Mouse (Mus musculus): ENCODE results near the gene Rtn1. TPM values are rescaled to one million over a fixed set of nuclear protein-coding genes. Genes with fewer than 3 reads are reported as not detected.

Rtn1 gene
- total RNA-seq, 2 experiments from 2014 or later = not detected

GRCm38 (mm10) chr12:72237251-72237650, 171.6 kb downstream of the Rtn1 start:
- no peak for ATAC-seq (replicated peaks; ENCODE audit: low FRiP score, low TSS enrichment, poor library complexity, severe bottlenecking)

- ATAC-seq (replicated peaks; ENCODE audit: low FRiP score, low TSS enrichment, poor library complexity, severe bottlenecking) = no peak
Observed at GRCm38 (mm10) chr12:72236564-72237011, 172.3 kb downstream of the Rtn1 start.

- ATAC-seq (replicated peaks; ENCODE audit: low FRiP score, low TSS enrichment, poor library complexity, severe bottlenecking) = no peak
Observed at GRCm38 (mm10) chr12:72235621-72236351, 173.1 kb downstream of the Rtn1 start.

GRCm38 (mm10) chr12:72234966-72235365, 173.9 kb downstream of the Rtn1 start:
- no peak for ATAC-seq (replicated peaks; ENCODE audit: low FRiP score, low TSS enrichment, poor library complexity, severe bottlenecking)

GRCm38 (mm10) chr12:72234151-72234550, 174.7 kb downstream of the Rtn1 start:
- no peak for ATAC-seq (replicated peaks; ENCODE audit: low FRiP score, low TSS enrichment, poor library complexity, severe bottlenecking)

- ATAC-seq (replicated peaks; ENCODE audit: low FRiP score, low TSS enrichment, poor library complexity, severe bottlenecking) = no peak
Observed at GRCm38 (mm10) chr12:72232826-72233790, 175.7 kb downstream of the Rtn1 start.

- ATAC-seq (replicated peaks; ENCODE audit: low FRiP score, low TSS enrichment, poor library complexity, severe bottlenecking) = no peak
Observed at GRCm38 (mm10) chr12:72232176-72232575, 176.7 kb downstream of the Rtn1 start.

GRCm38 (mm10) chr12:72229451-72230196, 179.2 kb downstream of the Rtn1 start:
- ATAC-seq (replicated peaks; ENCODE audit: low FRiP score, low TSS enrichment, poor library complexity, severe bottlenecking) = no peak

GRCm38 (mm10) chr12:72227731-72228130, 181.1 kb downstream of the Rtn1 start:
- no peak for ATAC-seq (replicated peaks; ENCODE audit: low FRiP score, low TSS enrichment, poor library complexity, severe bottlenecking)

- ATAC-seq (replicated peaks; ENCODE audit: low FRiP score, low TSS enrichment, poor library complexity, severe bottlenecking) = no peak
Observed at GRCm38 (mm10) chr12:72225371-72225770, 183.5 kb downstream of the Rtn1 start.

- no peak for ATAC-seq (replicated peaks; ENCODE audit: low FRiP score, low TSS enrichment, poor library complexity, severe bottlenecking)
Observed at GRCm38 (mm10) chr12:72223557-72224102, 185.2 kb downstream of the Rtn1 start.

GRCm38 (mm10) chr12:72213554-72213953, 195.3 kb downstream of the Rtn1 start:
- no peak for ATAC-seq (replicated peaks; ENCODE audit: low FRiP score, low TSS enrichment, poor library complexity, severe bottlenecking)

- ATAC-seq (replicated peaks; ENCODE audit: low FRiP score, low TSS enrichment, poor library complexity, severe bottlenecking) = no peak
Observed at GRCm38 (mm10) chr12:72200828-72201227, 208.0 kb downstream of the Rtn1 start.

- ATAC-seq (replicated peaks; ENCODE audit: low FRiP score, low TSS enrichment, poor library complexity, severe bottlenecking) = no peak
Observed at GRCm38 (mm10) chr12:72197925-72198486, 210.8 kb downstream of the Rtn1 start.

GRCm38 (mm10) chr12:72197434-72197833, 211.4 kb downstream of the Rtn1 start:
- ATAC-seq (replicated peaks; ENCODE audit: low FRiP score, low TSS enrichment, poor library complexity, severe bottlenecking) = no peak

GRCm38 (mm10) chr12:72184929-72185328, 223.9 kb downstream of the Rtn1 start, which contains the start of gene Ccdc175:
Ccdc175 (minus strand) TSS chr12:72185029.
- ATAC-seq (replicated peaks; ENCODE audit: low FRiP score, low TSS enrichment, poor library complexity, severe bottlenecking) = no peak

GRCm38 (mm10) chr12:72179561-72179960, 229.3 kb downstream of the Rtn1 start:
- no peak for ATAC-seq (replicated peaks; ENCODE audit: low FRiP score, low TSS enrichment, poor library complexity, severe bottlenecking)

GRCm38 (mm10) chr12:72178322-72178721, 230.5 kb downstream of the Rtn1 start:
- no peak for ATAC-seq (replicated peaks; ENCODE audit: low FRiP score, low TSS enrichment, poor library complexity, severe bottlenecking)
